Mouse (Mus musculus): ENCODE measurements around the gene Glis2.
A peak's percentile ranks its signal among the peaks of the same experiment; 100 is the strongest.

Gene Glis2

GRCm38 (mm10) chr16:4658781-4659245 lies 64.3 kb downstream of the Glis2 start:
- no peak for DNase-seq (ENCODE audit: low spot score in 2 of 2)

- DNase-seq (ENCODE audit: low spot score in 2 of 2), result no peak
These were observed 64.8 kb downstream of the Glis2 start for GRCm38 (mm10) chr16:4659326-4659725.

- DNase-seq (ENCODE audit: low spot score in 2 of 2), result no peak
These were observed 67.1 kb downstream of the Glis2 start for GRCm38 (mm10) chr16:4661605-4662004.

GRCm38 (mm10) chr16:4663806-4664205 lies 69.3 kb downstream of the Glis2 start:
- DNase-seq (ENCODE audit: low spot score in 2 of 2), result no peak

GRCm38 (mm10) chr16:4665726-4666125 lies 71.2 kb downstream of the Glis2 start:
- no peak for DNase-seq (ENCODE audit: low spot score in 2 of 2)

- peak; percentile 66 to 82 for DNase-seq (ENCODE audit: low spot score in 2 of 2)
These were observed 72.8 kb downstream of the Glis2 start for GRCm38 (mm10) chr16:4667190-4667808.

- DNase-seq (ENCODE audit: low spot score in 2 of 2), result no peak
These were observed 75.8 kb downstream of the Glis2 start for GRCm38 (mm10) chr16:4670317-4670716.

GRCm38 (mm10) chr16:4674091-4674490 lies 79.6 kb downstream of the Glis2 start:
- DNase-seq (ENCODE audit: low spot score in 2 of 2), result no peak
